Mouse (Mus musculus) CD4-positive, CD25-positive, alpha-beta regulatory T cell (primary cell): ENCODE results near the gene Duox2. TPM values are rescaled to one million over a fixed set of nuclear protein-coding genes. Genes with fewer than 3 reads are reported as not detected.

Source experiments
- polyA plus RNA-seq: library from polyadenylated mRNA; unstranded; fragments of 100-300 nt; shearing (Covaris generic); gene quantifications from one replicate; pipeline ENCODE4 v1.2.1, GENCODE M21; 2017

Gene Duox2
- not detected for polyA plus RNA-seq

DNA sequence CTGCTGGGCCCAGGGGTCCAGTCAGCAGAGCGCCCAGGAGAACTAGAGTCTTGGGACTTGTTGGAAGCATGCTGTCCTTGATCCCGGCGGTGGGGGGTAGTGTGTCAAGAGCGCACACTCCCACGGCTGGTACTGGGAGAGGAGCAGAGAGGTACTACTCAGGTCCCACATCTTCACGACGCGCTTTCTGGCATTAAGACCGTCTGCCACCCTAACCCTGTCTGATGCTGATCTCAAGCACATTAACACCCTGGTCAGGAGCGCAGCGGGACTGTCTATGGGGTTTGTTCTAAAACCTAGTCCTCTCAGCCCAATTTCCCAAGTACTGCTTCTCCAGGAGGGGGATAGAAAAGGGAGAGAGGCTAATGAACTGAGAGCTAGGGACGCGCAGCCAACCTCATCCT, at the start of gene Duox2:
Gene Duox2 (minus strand): TSS at position 354 of the 404 bp plus-strand sequence.

DNA sequence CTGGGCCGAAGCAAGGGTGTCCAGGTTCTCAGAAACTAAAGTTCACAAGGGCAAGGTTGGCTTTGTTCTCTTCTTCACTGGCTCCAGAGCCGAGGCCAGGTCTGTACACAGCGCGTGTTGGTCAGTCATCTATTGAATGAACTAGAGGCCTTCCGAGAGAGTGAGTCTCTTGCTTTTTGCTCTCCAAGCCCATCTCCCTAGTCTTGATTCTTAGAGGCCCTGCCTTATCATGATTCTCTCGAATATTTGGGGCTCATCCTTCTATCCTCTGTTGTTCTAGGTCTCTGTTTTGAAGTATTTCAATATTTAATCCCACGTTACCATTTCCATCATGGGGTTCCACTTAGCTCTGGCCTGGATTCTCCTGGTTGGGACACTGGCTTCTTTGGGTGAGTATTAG, 17.1 kb upstream of the Duox2 start, which contains the start of gene Duox1:
Gene Duox1 (plus strand): TSS at position 301 of the 400 bp plus-strand sequence.

DNA sequence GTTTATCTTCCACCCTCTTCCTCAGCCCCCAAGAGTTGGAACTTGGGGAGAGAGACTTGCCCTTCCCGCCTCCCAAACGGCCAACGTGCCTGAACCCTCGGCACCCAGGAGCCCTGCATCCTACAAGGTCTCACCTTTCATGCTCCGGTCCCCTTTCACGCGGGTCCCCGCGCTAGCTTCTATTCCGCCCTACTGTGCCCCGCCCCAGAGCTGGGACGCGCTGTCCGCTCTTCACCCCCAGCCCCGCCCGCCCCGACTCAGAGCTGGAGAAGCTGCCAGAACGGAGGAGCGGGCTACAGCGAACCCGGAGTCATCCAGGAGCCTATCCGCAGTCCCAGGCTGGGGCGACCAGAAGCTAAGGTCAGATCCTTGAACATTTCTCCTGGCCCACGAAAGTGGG, 15.3 kb upstream of the Duox2 start, which contains the start of gene Duoxa1:
Gene Duoxa1 (minus strand): TSS at position 195 of the 400 bp plus-strand sequence.

DNA sequence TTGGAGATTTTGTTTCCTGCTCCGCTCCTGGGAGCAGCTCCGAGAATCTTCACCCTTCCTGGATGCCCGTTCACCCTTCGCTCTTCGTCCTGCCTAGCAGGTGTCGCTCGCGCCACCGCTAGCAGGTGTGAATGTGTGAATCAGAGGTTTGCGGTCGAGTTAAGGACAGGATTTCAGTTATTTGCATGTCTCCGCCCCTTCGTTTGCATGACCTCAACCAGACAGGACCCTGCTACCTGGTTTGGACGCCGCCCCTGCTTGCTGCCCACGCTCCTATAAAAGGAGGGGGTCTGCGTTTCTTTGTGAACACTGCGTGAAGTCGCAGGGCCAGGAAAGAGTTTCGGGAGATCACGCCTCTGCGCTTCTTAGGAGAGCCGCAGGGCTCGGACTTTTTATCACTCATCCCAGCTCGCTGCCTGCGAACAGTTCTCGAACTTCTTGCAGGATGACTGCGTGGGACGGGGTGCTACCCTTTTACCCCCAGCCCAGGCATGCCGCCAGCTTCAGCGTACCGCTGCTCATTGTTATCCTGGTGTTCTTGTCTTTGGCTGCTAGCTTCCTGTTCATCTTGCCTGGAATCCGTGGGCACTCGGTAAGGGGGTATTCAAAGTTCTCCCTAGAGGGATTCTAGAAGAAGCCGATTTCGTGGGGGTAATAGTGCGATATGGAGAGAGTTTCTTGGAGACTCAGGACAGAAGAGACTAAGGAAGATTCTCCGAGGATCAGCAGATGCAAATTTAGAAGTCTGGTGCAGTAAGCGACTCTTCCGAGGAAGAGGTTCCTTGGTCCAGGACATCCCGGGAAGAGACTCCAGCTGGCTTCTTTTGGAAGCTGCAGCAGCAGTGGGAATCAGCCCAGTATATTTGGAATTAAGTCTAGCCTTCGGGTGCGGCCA, 594 bp upstream of the Duox2 start, which contains the start of gene Duoxa2:
Gene Duoxa2 (plus strand): TSS at position 305 of the 895 bp plus-strand sequence.

DNA sequence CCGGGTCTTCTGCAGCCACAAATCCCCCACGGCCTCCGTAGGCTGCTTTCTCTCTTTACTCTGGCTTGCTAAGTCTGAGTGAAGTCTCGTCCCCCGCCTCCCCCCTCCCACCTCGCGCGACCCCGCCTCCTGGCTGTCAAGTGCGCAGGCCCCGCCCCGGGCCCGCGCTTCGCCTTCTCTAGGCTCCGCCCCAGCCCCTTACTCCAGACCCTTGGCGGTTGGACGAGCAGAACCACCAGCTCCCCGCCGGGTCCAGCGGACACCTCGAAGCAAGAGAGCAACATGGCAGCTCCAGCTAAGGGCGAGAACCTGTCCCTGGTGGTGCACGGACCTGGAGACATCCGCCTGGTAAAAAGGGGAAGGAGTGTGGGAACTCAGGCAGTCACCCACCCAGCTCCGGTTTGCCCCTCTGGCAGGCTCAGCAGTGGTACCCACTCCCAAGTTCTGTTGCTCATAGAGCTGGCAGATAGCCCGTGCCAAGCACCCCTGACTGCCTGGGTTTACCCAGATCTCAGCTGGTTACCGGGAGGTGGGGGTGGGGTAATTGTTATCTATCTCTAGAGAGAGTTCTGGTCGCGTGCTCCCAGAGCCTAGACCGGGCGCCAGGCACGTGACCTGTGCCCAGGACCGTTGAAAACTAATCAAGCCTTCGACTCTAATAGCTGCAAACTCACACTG, 63.5 kb downstream of the Duox2 start, which contains the start of gene Sord:
Gene Sord (plus strand): TSS at position 139 of the 678 bp plus-strand sequence.

Other genes with a start within 250 kb of the Duox2 start
- gene Spg11, start 180.1 kb downstream of the Duox2 start, polyA plus RNA-seq = 17.6 TPM
- gene B2m, start 150.8 kb downstream of the Duox2 start, polyA plus RNA-seq = 7,736 TPM
- 0.13 TPM for gene Trim69, start 137.7 kb downstream of the Duox2 start, polyA plus RNA-seq
- 2.3 TPM for gene Patl2, start 112.3 kb downstream of the Duox2 start, polyA plus RNA-seq
- gene Terb2, start 112.2 kb downstream of the Duox2 start, polyA plus RNA-seq = not detected
- gene Sord, start 63.7 kb downstream of the Duox2 start, polyA plus RNA-seq = 4.0 TPM
- gene Duoxa2, start 451 bp upstream of the Duox2 start, polyA plus RNA-seq = not detected
- not detected for gene Duoxa1, start 15.3 kb upstream of the Duox2 start, polyA plus RNA-seq
- not detected for gene Duox1, start 17.2 kb upstream of the Duox2 start, polyA plus RNA-seq
- 7.4 TPM for gene Shf, start 70.7 kb upstream of the Duox2 start, polyA plus RNA-seq
- 199 TPM for gene Slc28a2, start 128.0 kb upstream of the Duox2 start, polyA plus RNA-seq
- 56.7 TPM for gene Gm14085, start 186.5 kb upstream of the Duox2 start, polyA plus RNA-seq